Mouse (Mus musculus): ENCODE results near the gene Dennd4b.

GRCm38 (mm10) chr3:90241669-90242358 lies 23.2 kb upstream of the Dennd4b start:
- no peak for TF ChIP-seq CTCF (IDR thresholded peaks at IDR 0.05)
- no peak for TF ChIP-seq EP300 (IDR thresholded peaks at IDR 0.05)

All from lung, postnatal 0 days (tissue).